Mouse (Mus musculus): ENCODE results near the gene Alad.

DNA sequence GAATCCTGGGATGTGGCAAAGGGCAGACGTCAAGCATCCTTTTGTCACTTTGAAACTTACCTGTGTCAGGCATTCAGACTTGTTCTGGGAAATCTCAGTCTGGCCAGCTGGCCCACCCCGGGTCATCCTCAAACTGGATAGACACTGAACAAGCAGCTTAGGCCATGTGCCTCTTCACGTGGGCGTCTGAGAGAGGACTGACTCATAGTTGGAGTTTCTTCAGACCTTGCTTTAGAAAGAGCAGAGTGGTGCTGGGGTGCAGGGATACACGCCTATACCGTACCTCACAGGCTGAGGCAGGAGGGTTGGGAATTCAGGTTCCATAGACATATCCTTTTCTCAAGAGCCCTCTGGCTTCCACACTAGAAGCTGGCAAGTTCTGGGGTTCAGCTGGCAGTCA, 24.1 kb upstream of the Alad start:
- TF ChIP-seq CTCF (IDR thresholded peaks at IDR 0.05; ENCODE audit: borderline replicate concordance, extremely low read depth, insufficient read depth, insufficient read length) (no peak), POLR2A (IDR thresholded peaks at IDR 0.05; ENCODE audit: borderline replicate concordance, extremely low read depth, insufficient read depth, insufficient read length, poor library complexity, severe bottlenecking) (no peak)

Data from brain, embryonic 14.5 days (tissue).